Mouse (Mus musculus) heart, embryonic 13.5 days (tissue): Measurements from ENCODE around the gene Ccnq. TPM values are rescaled to one million over a fixed set of nuclear protein-coding genes. Genes with fewer than 3 reads are reported as not detected.

Source experiments
- ATAC-seq: fragments of 200-750 bp; cut with Nextera tagmentation; 2 replicates; pipeline ENCODE4 v1.8.0; 2017; ENCODE audit warnings: moderate TSS enrichment; ENCODE audit not compliant: insufficient number of reproducible peaks, low FRiP score, low TSS enrichment; ENCODE audit errors: extremely low read depth
- H3K27ac ChIP-seq: fragments of 300-500 bp; sonication (generic); replicated peaks from 2 replicates; pipeline ENCODE4 v1.5.1; 2015; ENCODE audit warnings: moderate library complexity, mild to moderate bottlenecking, inconsistent platforms
- H3K27me3 ChIP-seq: fragments of 300-500 bp; sonication (generic); replicated peaks from 2 replicates; pipeline ENCODE4 v1.6.1; 2015; ENCODE audit warnings: mild to moderate bottlenecking, inconsistent platforms
- H3K36me3 ChIP-seq: fragments of 300-500 bp; sonication (generic); 2 replicates; pipeline ENCODE4 v1.6.1; 2015; ENCODE audit warnings: mild to moderate bottlenecking, inconsistent platforms
- H3K4me1 ChIP-seq: fragments of 300-500 bp; sonication (generic); 2 replicates; pipeline ENCODE4 v1.6.1; 2015; ENCODE audit warnings: inconsistent platforms
- H3K4me2 ChIP-seq: fragments of 300-500 bp; sonication (generic); 2 replicates; pipeline ENCODE4 v1.6.1; 2015; ENCODE audit warnings: inconsistent platforms, mild to moderate bottlenecking, moderate library complexity
- H3K4me3 ChIP-seq: fragments of 300-500 bp; sonication (generic); 2 replicates; pipeline ENCODE4 v1.5.1; 2015; ENCODE audit warnings: moderate library complexity, mild to moderate bottlenecking, inconsistent platforms
- H3K9ac ChIP-seq: fragments of 300-500 bp; sonication (generic); 2 replicates; pipeline ENCODE4 v1.6.1; 2015; ENCODE audit warnings: inconsistent platforms, mild to moderate bottlenecking, moderate library complexity
- H3K9me3 ChIP-seq: fragments of 300-500 bp; sonication (generic); 2 replicates; pipeline ENCODE4 v1.6.1; 2016; ENCODE audit warnings: inconsistent platforms
- WGBS: fragments of 180-500 bp; shearing (Covaris S2); methylation state at CpG from one replicate; pipeline ENCODE4 v1.1.7; 2015; ENCODE audit warnings: mixed read lengths; 5-methylcytosine and 5-hydroxymethylcytosine counted together
- polyA plus RNA-seq: library from polyadenylated mRNA; unstranded; fragments of >200 nt; fragmentation: Nextera tagmentation; extraction: Ambion mirVana; gene quantifications from 2 replicates; pipeline ENCODE4 v1.2.1, GENCODE M21; 2015

The Ccnq gene
- polyA plus RNA-seq, 1 experiment from 2014 or later: 26.3 TPM

- no peaks in the 10 kb centered on the region for H3K27me3 ChIP-seq
- 64% methylated on average over 6 of the region's 6 CpGs for WGBS
- H3K36me3 ChIP-seq: no peaks in the 10 kb centered on the region
- no peak for ATAC-seq
- no peaks in the 10 kb centered on the region for H3K4me1 ChIP-seq
- H3K27ac ChIP-seq: no peak overlapping the region
- H3K9ac ChIP-seq: no peak overlapping the region
- no peak overlapping the region for H3K4me3 ChIP-seq
- no peak overlapping the region for H3K4me2 ChIP-seq
- H3K9me3 ChIP-seq: no peaks in the 10 kb centered on the region
Observed at GRCm38 (mm10) chr11:78732619-78733018, 18.9 kb downstream of the Ccnq start.

- H3K36me3 ChIP-seq: no peaks in the 10 kb centered on the region
- no peaks in the 10 kb centered on the region for H3K4me1 ChIP-seq
- WGBS: 11% methylated on average over 2 of the region's 2 CpGs
- no peak overlapping the region for H3K9ac ChIP-seq
- H3K9me3 ChIP-seq: no peaks in the 10 kb centered on the region
- H3K27me3 ChIP-seq: 0 out of 2 replicates have a peak, but pooled peaks cover 3% of the 10 kb centered on the region
- no peak for ATAC-seq
- no peak overlapping the region for H3K4me2 ChIP-seq
- H3K27ac ChIP-seq: no peak overlapping the region
- H3K4me3 ChIP-seq: no peak overlapping the region
Observed at GRCm38 (mm10) chr11:78730902-78731301, 20.6 kb downstream of the Ccnq start.

- no peak overlapping the region for H3K27ac ChIP-seq
- H3K27me3 ChIP-seq: 0 out of 2 replicates have a peak, but pooled peaks cover 3% of the 10 kb centered on the region
- no peaks in the 10 kb centered on the region for H3K36me3 ChIP-seq
- H3K4me2 ChIP-seq: no peak overlapping the region
- 60% methylated on average over 4 of the region's 4 CpGs for WGBS
- ATAC-seq: no peak
- H3K4me1 ChIP-seq: no peaks in the 10 kb centered on the region
- H3K4me3 ChIP-seq: no peak overlapping the region
- H3K9ac ChIP-seq: no peak overlapping the region
- H3K9me3 ChIP-seq: no peaks in the 10 kb centered on the region
Observed at GRCm38 (mm10) chr11:78728041-78728440, 23.5 kb downstream of the Ccnq start.

- Histone ChIP-seq H3K4me2 (no peak overlapping the region), H3K4me3 (no peak overlapping the region), H3K27me3 (0 out of 2 replicates have a peak, but pooled peaks cover 3% of the 10 kb centered on the region), H3K9ac (no peak overlapping the region), H3K9me3 (no peaks in the 10 kb centered on the region), H3K4me1 (no peaks in the 10 kb centered on the region), H3K27ac (no peak overlapping the region), H3K36me3 (no peaks in the 10 kb centered on the region)
- 60% methylated on average over 3 of the region's 3 CpGs for WGBS
- ATAC-seq: no peak
Observed at GRCm38 (mm10) chr11:78726366-78726765, 25.2 kb downstream of the Ccnq start.

- Histone ChIP-seq H3K4me3 (no peak overlapping the region), H3K36me3 (no peaks in the 10 kb centered on the region), H3K27me3 (0 out of 2 replicates have a peak, but pooled peaks cover 3% of the 10 kb centered on the region), H3K4me1 (no peaks in the 10 kb centered on the region), H3K4me2 (no peak overlapping the region), H3K27ac (no peak overlapping the region), H3K9me3 (no peaks in the 10 kb centered on the region), H3K9ac (no peak overlapping the region)
- 73% methylated on average over 1 of the region's 1 CpGs for WGBS
- no peak for ATAC-seq
Observed at GRCm38 (mm10) chr11:78724792-78725191, 26.7 kb downstream of the Ccnq start.

GRCm38 (mm10) chr11:78721419-78721818 is 30.1 kb downstream of the Ccnq start:
- Histone ChIP-seq H3K9ac (no peak overlapping the region), H3K4me2 (no peak overlapping the region), H3K27me3 (no peaks in the 10 kb centered on the region), H3K27ac (no peak overlapping the region), H3K36me3 (no peaks in the 10 kb centered on the region), H3K4me1 (no peaks in the 10 kb centered on the region), H3K4me3 (no peak overlapping the region), H3K9me3 (no peaks in the 10 kb centered on the region)
- whole genome bisulfite sequencing: 63% methylated on average over 2 of the region's 2 CpGs
- no peak for ATAC-seq

GRCm38 (mm10) chr11:78717655-78718054 is 33.9 kb downstream of the Ccnq start:
- H3K36me3 ChIP-seq: no peaks in the 10 kb centered on the region
- H3K9ac ChIP-seq: no peak overlapping the region
- 55% methylated on average over 4 of the region's 4 CpGs for WGBS
- ATAC-seq: no peak
- H3K4me3 ChIP-seq: no peak overlapping the region
- no peak overlapping the region for H3K4me2 ChIP-seq
- H3K27me3 ChIP-seq: no peaks in the 10 kb centered on the region
- no peaks in the 10 kb centered on the region for H3K9me3 ChIP-seq
- peaks cover 4% of the 10 kb centered on the region; the same call in 1 of the 2 replicates for H3K4me1 ChIP-seq
- H3K27ac ChIP-seq: no peak overlapping the region

- Histone ChIP-seq H3K27ac (no peak overlapping the region), H3K4me3 (no peak overlapping the region), H3K36me3 (no peaks in the 10 kb centered on the region), H3K9me3 (no peaks in the 10 kb centered on the region), H3K9ac (no peak overlapping the region), H3K4me2 (no peak overlapping the region), H3K4me1 (0 out of 2 replicates have a peak, but pooled peaks cover 4% of the 10 kb centered on the region), H3K27me3 (no peaks in the 10 kb centered on the region)
- no peak for ATAC-seq
- 65% methylated on average over 2 of the region's 2 CpGs for WGBS
Observed at GRCm38 (mm10) chr11:78708642-78709041, 42.9 kb downstream of the Ccnq start.

GRCm38 (mm10) chr11:78706026-78706425 is 45.5 kb downstream of the Ccnq start:
- ATAC-seq: no peak
- no peaks in the 10 kb centered on the region for H3K27me3 ChIP-seq
- H3K27ac ChIP-seq: no peak overlapping the region
- H3K36me3 ChIP-seq: no peaks in the 10 kb centered on the region
- no peak overlapping the region for H3K4me2 ChIP-seq
- H3K9ac ChIP-seq: no peak overlapping the region
- no peak overlapping the region for H3K4me3 ChIP-seq
- H3K9me3 ChIP-seq: no peaks in the 10 kb centered on the region
- H3K4me1 ChIP-seq: 0 out of 2 replicates have a peak, but pooled peaks cover 4% of the 10 kb centered on the region

- Histone ChIP-seq H3K4me1 (0 out of 2 replicates have a peak, but pooled peaks cover 4% of the 10 kb centered on the region), H3K27me3 (0 out of 2 replicates have a peak, but pooled peaks cover 3% of the 10 kb centered on the region), H3K4me3 (no peak overlapping the region), H3K36me3 (no peaks in the 10 kb centered on the region), H3K9ac (no peak overlapping the region), H3K9me3 (no peaks in the 10 kb centered on the region), H3K27ac (no peak overlapping the region), H3K4me2 (no peak overlapping the region)
- ATAC-seq: no peak
- 57% methylated on average over 5 of the region's 5 CpGs for WGBS
Observed at GRCm38 (mm10) chr11:78703085-78703484, 48.4 kb downstream of the Ccnq start.

GRCm38 (mm10) chr11:78702319-78702718 is 49.2 kb downstream of the Ccnq start:
- no peak for ATAC-seq
- 47% methylated on average over 3 of the region's 3 CpGs for WGBS
- no peak overlapping the region for H3K9ac ChIP-seq
- no peak overlapping the region for H3K27ac ChIP-seq
- no peaks in the 10 kb centered on the region for H3K9me3 ChIP-seq
- H3K36me3 ChIP-seq: no peaks in the 10 kb centered on the region
- no peak overlapping the region for H3K4me2 ChIP-seq
- 0 out of 2 replicates have a peak, but pooled peaks cover 4% of the 10 kb centered on the region for H3K4me1 ChIP-seq
- no peak overlapping the region for H3K4me3 ChIP-seq
- H3K27me3 ChIP-seq: 0 out of 2 replicates have a peak, but pooled peaks cover 3% of the 10 kb centered on the region
